Mouse (Mus musculus) erythroblast, embryonic 14.5 days (primary cell): ENCODE measurements around the gene Gab3. TPM values are rescaled to one million over a fixed set of nuclear protein-coding genes. Genes with fewer than 3 reads are reported as not detected.
A peak's percentile ranks its signal among the peaks of the same experiment; 100 is the strongest.

Experiments
- H3K27me3 ChIP-seq: 2 replicates; pipeline ENCODE4 v1.6.1; 2012; ENCODE audit warnings: inconsistent platforms; ENCODE audit not compliant: control insufficient read depth
- H3K36me3 ChIP-seq: 2 replicates; pipeline ENCODE4 v1.6.1; 2012; ENCODE audit warnings: mild to moderate bottlenecking, inconsistent platforms; ENCODE audit not compliant: control insufficient read depth
- H3K4me1 ChIP-seq: 2 replicates; pipeline ENCODE4 v1.6.1; 2012; ENCODE audit warnings: inconsistent platforms; ENCODE audit not compliant: control insufficient read depth
- H3K4me3 ChIP-seq: replicated peaks from 2 replicates; pipeline ENCODE3; 2012; ENCODE audit warnings: moderate library complexity, mild to moderate bottlenecking, inconsistent platforms
- H3K9me3 ChIP-seq: 2 replicates; pipeline ENCODE4 v1.6.1; 2012; ENCODE audit warnings: low read length, inconsistent platforms, mixed read lengths; ENCODE audit not compliant: control insufficient read depth
- GATA1 ChIP-seq: IDR thresholded peaks from 2 replicates; pipeline ENCODE4 v1.6.1; 2012; ENCODE audit warnings: low read length, inconsistent platforms, mixed read lengths
- TAL1 ChIP-seq: IDR thresholded peaks from 3 replicates; pipeline ENCODE4 v1.6.1; 2012; ENCODE audit warnings: low read length, inconsistent platforms, mixed read lengths
- polyA plus RNA-seq: library from polyadenylated mRNA; stranded (reverse); fragments of >175 nt; gene quantifications from 2 replicates; pipeline ENCODE4 v1.2.3, GENCODE M21; 2012

Gene Gab3
- 0.06 TPM in 1 of 2 replicates, not detected in the other for polyA plus RNA-seq

GRCm38 (mm10) chrX:75084774-75085508 lies at the start of gene Gab3:
TSS of gene Gab3 (minus strand) at chrX:75085458.
- Histone ChIP-seq H3K9me3 (no peaks in the 10 kb centered on the region), H3K27me3 (peaks cover 2% of the 10 kb centered on the region; the same call in 1 of the 2 replicates), H3K4me1 (peaks cover 14% of the 10 kb centered on the region), H3K4me3 (peak within 1 kb of the TSS; percentile 80), H3K36me3 (no peaks in the 10 kb centered on the region)
- TF ChIP-seq GATA1, result no peak
- TF ChIP-seq TAL1, result no peak

DNA sequence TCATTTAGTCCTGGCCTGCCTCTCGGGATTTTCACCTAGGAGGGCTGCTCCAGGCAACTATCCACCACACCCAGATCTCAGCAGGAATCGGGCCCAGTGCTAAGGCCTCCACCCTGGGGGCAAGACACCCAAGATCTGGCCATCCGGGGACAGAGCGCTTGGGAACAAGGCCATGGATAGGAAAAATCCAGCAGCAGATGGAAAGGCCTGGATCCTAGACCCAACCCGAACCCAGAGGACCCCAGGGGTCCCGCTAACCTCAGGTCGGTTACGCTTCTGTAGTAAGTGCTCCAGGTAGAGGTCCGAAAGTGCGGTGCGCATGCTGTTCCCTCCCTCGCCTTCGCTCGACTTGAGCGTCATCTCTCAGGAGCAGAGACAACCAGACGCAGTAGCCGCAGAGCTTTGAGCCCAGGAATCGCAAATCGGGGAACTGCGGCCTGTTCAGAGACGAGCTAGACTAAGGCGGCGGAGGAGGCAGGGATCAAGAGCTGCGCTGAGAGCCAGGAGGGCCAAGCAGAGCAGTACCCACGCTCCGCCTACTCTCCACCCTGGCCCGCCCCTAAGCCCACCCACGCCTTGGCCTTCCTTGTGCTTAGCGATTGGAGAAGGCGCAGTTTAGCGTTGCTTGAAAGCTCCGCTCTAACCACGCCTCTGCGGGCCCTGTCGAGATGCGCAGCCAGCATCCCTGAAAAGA lies 45.4 kb upstream of the Gab3 start, which contains the start of gene Mpp1:
Gene Mpp1, minus strand, starts transcription at position 550 of the 694 bp plus-strand sequence.
- TF ChIP-seq GATA1, result no peak
- H3K36me3 ChIP-seq, result peaks cover 34% of the 10 kb centered on the region
- H3K27me3 ChIP-seq, result no peaks in the 10 kb centered on the region; the same call in 1 of the 2 replicates
- H3K4me1 ChIP-seq, result peaks cover 34% of the 10 kb centered on the region
- H3K9me3 ChIP-seq, result no peaks in the 10 kb centered on the region; the same call in 1 of the 2 replicates
- peak within 1 kb of the TSS; percentile 87 for H3K4me3 ChIP-seq

DNA sequence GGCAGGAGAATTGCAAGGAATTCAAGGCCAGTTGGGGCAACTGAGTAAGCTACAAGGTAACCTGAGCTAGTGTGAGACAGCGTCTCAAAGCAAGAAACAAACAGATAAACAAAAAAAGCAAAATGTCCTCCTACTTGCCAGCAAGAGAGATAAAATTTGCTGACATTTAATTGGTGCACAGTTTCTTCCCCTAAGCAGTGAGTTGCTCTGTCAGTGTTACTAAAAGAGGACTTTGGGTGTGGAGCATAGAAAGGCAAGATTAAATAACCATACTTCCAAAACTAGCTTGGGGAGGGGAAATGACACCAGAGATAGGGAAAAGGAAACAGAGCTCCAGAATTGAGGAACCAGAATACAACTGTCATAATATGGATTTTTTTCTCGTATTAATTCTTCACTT lies 44.2 kb upstream of the Gab3 start:
- H3K36me3 ChIP-seq, result peaks cover 45% of the 10 kb centered on the region
- H3K4me3 ChIP-seq, result peak overlapping the region; percentile 87
- peaks cover 34% of the 10 kb centered on the region for H3K4me1 ChIP-seq
- H3K27me3 ChIP-seq, result no peaks in the 10 kb centered on the region; the same call in 1 of the 2 replicates
- H3K9me3 ChIP-seq, result no peaks in the 10 kb centered on the region; the same call in 1 of the 2 replicates
- no peak for TF ChIP-seq TAL1
- peak; percentile 66 for TF ChIP-seq GATA1

- Histone ChIP-seq H3K36me3 (peaks cover 55% of the 10 kb centered on the region), H3K27me3 (no peaks in the 10 kb centered on the region; the same call in 1 of the 2 replicates), H3K9me3 (no peaks in the 10 kb centered on the region; the same call in 1 of the 2 replicates), H3K4me1 (peaks cover 34% of the 10 kb centered on the region), H3K4me3 (peak overlapping the region; percentile 87)
- TF ChIP-seq GATA1 (no peak), TAL1 (no peak)
These were observed 43.2 kb upstream of the Gab3 start for GRCm38 (mm10) chrX:75128333-75128980.

- TF ChIP-seq TAL1 (no peak), GATA1 (no peak)
- Histone ChIP-seq H3K36me3 (peaks cover 67% of the 10 kb centered on the region), H3K4me3 (peak overlapping the region; percentile 28), H3K27me3 (no peaks in the 10 kb centered on the region; the same call in 1 of the 2 replicates), H3K4me1 (peaks cover 31% of the 10 kb centered on the region), H3K9me3 (no peaks in the 10 kb centered on the region; the same call in 1 of the 2 replicates)
These were observed 41.6 kb upstream of the Gab3 start for GRCm38 (mm10) chrX:75126893-75127292.

DNA sequence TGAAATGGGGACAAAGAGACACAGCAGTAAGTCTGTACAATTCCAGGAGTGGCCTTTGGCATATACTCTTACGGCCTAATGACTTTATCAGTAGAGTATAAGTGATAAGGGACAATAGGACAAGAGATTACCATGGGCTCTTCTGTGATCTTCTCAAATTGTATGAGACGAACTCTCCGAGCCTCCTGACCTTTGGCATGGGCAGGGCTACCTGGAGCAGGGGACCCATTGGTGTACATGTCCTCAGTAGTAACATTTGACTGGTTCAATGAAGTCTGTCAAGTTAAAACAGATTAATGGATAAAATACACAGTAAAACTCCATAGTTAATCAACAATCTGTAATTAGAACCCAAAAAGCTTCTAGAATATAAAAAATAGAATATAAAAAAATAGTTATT lies 40.3 kb upstream of the Gab3 start:
- Histone ChIP-seq H3K27me3 (no peaks in the 10 kb centered on the region), H3K4me1 (peaks cover 27% of the 10 kb centered on the region), H3K36me3 (peaks cover 80% of the 10 kb centered on the region), H3K9me3 (no peaks in the 10 kb centered on the region), H3K4me3 (no peak overlapping the region)
- TF ChIP-seq GATA1, result no peak
- no peak for TF ChIP-seq TAL1

- TF ChIP-seq TAL1 (peak; percentile 35; the same call in 1 of the 3 replicates), GATA1 (no peak; the same call in 1 of the 2 replicates)
- peaks cover 100% of the 10 kb centered on the region for H3K36me3 ChIP-seq
- H3K9me3 ChIP-seq, result no peaks in the 10 kb centered on the region
- peaks cover 57% of the 10 kb centered on the region for H3K4me1 ChIP-seq
- H3K27me3 ChIP-seq, result no peaks in the 10 kb centered on the region
- H3K4me3 ChIP-seq, result peak overlapping the region; percentile 18
These were observed 30.3 kb upstream of the Gab3 start for GRCm38 (mm10) chrX:75115550-75115949.

DNA sequence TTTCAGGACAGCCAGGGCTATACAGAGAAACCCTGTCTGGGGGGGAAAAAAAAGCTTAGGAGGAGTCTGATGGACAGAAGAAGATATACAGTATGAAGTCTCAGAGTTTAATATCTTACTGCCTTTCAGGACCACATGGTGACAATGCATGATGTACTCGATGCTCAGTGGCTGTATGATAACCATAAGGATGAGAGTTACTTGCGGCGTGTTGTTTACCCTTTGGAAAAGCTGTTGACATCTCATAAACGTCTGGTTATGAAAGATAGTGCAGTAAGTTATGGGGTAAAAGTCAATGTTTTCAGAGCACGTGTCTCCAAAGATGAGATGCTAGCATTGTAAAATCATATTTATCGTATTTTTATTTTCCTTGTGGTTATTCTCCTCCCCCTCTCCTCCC lies 17.0 kb upstream of the Gab3 start:
- TF ChIP-seq GATA1, result no peak
- no peak for TF ChIP-seq TAL1
- peaks cover 91% of the 10 kb centered on the region for H3K36me3 ChIP-seq
- no peaks in the 10 kb centered on the region for H3K9me3 ChIP-seq
- no peak overlapping the region for H3K4me3 ChIP-seq
- peaks cover 15% of the 10 kb centered on the region for H3K4me1 ChIP-seq
- H3K27me3 ChIP-seq, result no peaks in the 10 kb centered on the region

DNA sequence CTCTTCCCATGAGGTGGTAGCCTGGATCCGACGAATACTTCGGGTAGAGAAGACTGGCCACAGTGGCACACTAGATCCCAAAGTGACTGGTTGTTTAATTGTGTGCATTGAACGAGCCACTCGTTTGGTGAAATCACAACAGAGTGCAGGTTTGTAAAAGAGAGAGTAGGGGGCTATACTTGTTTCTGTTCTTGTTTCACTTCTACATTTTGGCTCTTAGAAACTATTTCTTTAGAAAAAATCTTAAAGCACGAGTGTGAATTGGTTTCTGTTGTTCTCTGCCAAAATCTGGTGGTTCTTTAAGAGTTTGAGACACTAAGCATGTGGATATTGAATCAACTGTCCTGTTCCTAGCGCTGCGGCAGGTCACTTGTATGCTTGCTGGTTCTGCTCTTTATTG lies 13.5 kb upstream of the Gab3 start:
- Histone ChIP-seq H3K4me3 (no peak overlapping the region), H3K36me3 (peaks cover 58% of the 10 kb centered on the region), H3K4me1 (peaks cover 19% of the 10 kb centered on the region), H3K27me3 (no peaks in the 10 kb centered on the region), H3K9me3 (peaks cover 7% of the 10 kb centered on the region; the same call in 1 of the 2 replicates)
- TF ChIP-seq GATA1 (no peak), TAL1 (no peak)
